Mouse (Mus musculus): Measurements from ENCODE around the gene N4bp3.

GRCm38 (mm10) chr11:51620084-51620483 is 30.6 kb downstream of the N4bp3 start:
- TF ChIP-seq CTCF (IDR thresholded peaks at IDR 0.05) (no peak), EP300 (IDR thresholded peaks at IDR 0.05) (no peak)

Data from lung, postnatal 0 days (tissue).